ENCODE assay signal across 13 mouse cellular contexts in the genomic region with DNA sequence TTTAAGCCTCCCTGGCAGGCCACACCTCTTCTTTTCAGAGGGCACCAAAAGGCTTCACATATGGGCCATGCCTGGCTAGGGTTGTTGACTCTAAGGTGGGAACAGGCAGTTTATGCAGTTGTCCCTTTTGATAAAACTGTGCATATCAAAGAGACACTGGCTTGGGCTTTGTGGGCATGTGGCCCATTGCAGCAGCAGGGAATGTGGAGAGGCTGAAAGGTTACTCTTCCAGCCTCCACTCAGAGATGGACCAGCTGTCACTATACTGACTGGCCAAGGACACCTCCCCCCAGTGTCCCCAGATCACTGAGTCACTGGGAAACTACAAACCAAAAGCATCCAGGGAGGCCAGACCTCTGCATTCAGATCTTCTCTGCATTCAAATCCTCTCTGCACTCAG.
A peak's percentile ranks its signal among the peaks of the same experiment; 100 is the strongest.
DNase-seq lines count a peak whose midpoint lies in the region; TF ChIP-seq lines count a peak whose summit lies in the region.
"Had no signal": no experiment of that assay in that cellular context is flagged by ENCODE, and none has a peak within 500 bp of the region (broad histone marks: within the 10 kb centered on the region; RNA-seq: fewer than 3 reads in every experiment).

No protein-coding gene starts in this region.

- no peaks in the 10 kb centered on the region for H3K9me3 ChIP-seq in heart, embryonic 10.5 days
- H3K9me3 ChIP-seq: stomach, embryonic 15.5 days had no signal

- no peak for TF ChIP-seq CTCF in lung, adult 2 months (IDR thresholded peaks at IDR 0.05; ENCODE audit: insufficient read depth, low read length)

- no peak overlapping the region for H3K4me3 ChIP-seq in heart, embryonic 10.5 days
- no peak overlapping the region for H3K4me3 ChIP-seq in lung, adult 2 months (replicated peaks; ENCODE audit: extremely low read depth, low read depth, low read length)
- H3K4me3 ChIP-seq: erythroblast, embryonic 14.5 days; stomach, embryonic 15.5 days had no signal

- H3K27me3 ChIP-seq in heart, embryonic 10.5 days (ENCODE audit: insufficient read depth, poor library complexity, severe bottlenecking) = peaks cover 22% of the 10 kb centered on the region
- H3K27me3 ChIP-seq: stomach, embryonic 15.5 days had no signal

- DNase-seq in heart, adult 18-20 months = peak; percentile 26 to 38
- DNase-seq in heart, embryonic 10.5 days (ENCODE audit: low spot score) = no peak
- DNase-seq in lung, postnatal 25 days (ENCODE audit: low spot score) = peak; percentile 5
- no peak for DNase-seq in lung, adult 2 months
- DNase-seq in cerebellum, postnatal 36 days = peak; percentile 79 to 83
- peak; percentile 38 to 43 for DNase-seq in kidney, postnatal 4 days
- DNase-seq in liver = no peak
- no peak for DNase-seq in ovary, postnatal 14 days (ENCODE audit: low spot score)
- DNase-seq: adrenal gland, adult 8-10 months; liver, postnatal 0 days; retina, postnatal 1 day had no signal

- no peaks in the 10 kb centered on the region for H3K4me1 ChIP-seq in heart, embryonic 10.5 days
- H3K4me1 ChIP-seq in lung, adult 2 months (ENCODE audit: control insufficient read depth, insufficient read depth, low read length) = no peaks in the 10 kb centered on the region
- H3K4me1 ChIP-seq: stomach, embryonic 15.5 days had no signal

- no peaks in the 10 kb centered on the region for H3K36me3 ChIP-seq in heart, embryonic 10.5 days
- H3K36me3 ChIP-seq: stomach, embryonic 15.5 days had no signal

- H3K27ac ChIP-seq in heart, embryonic 10.5 days = no peak overlapping the region
- H3K27ac ChIP-seq: stomach, embryonic 15.5 days had no signal

- TF ChIP-seq POLR2A in lung, adult 2 months (IDR thresholded peaks at IDR 0.05; ENCODE audit: borderline replicate concordance, extremely low read depth, low read depth, low read length) = no peak

Comparison
In these comparisons a context has a peak if more than half of its experiments do, and no peak if none do; other contexts are left out.
1. DNase-seq: peak in heart, adult 18-20 months (2 of 2), lung, postnatal 25 days (single experiment), cerebellum, postnatal 36 days (2 of 2) and kidney, postnatal 4 days (2 of 2); none in heart, embryonic 10.5 days (single experiment), lung, adult 2 months (single experiment), liver (single experiment) and ovary, postnatal 14 days (single experiment).